Mouse (Mus musculus) spleen, adult 18-20 months (tissue): ENCODE data around the gene Crls1.

Experiments
- DNase-seq, 2 experiments: peaks; one replicate each; pipeline ENCODE4 v3.0.0; 2022; ENCODE audit warnings: mixed read lengths in 2 of 2

The Crls1 gene

GRCm38 (mm10) chr2:132885312-132885711 is 38.8 kb downstream of the Crls1 start:
- no peak for DNase-seq

- DNase-seq, result no peak
Observed at GRCm38 (mm10) chr2:132893826-132894225, 47.4 kb downstream of the Crls1 start.

DNA sequence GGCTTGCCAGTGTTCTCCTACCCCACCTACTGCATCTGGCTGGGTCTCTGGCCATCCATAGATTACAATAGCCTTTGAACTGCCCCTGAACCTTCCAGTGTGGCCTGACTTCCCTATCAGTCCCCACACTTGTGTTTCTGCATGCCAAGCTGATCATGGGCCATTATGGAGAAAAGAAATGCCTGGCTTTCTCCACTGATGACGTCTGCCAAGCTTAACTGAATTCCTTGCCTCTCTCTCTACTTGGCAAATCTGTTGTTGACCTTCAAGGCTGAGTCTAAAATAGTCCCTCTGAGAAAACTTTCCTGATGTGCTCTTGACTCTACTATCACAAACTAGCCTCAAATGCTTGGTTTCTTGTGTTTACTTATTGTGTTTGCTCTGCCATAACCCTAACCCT is 51.7 kb downstream of the Crls1 start:
- no peak for DNase-seq

DNA sequence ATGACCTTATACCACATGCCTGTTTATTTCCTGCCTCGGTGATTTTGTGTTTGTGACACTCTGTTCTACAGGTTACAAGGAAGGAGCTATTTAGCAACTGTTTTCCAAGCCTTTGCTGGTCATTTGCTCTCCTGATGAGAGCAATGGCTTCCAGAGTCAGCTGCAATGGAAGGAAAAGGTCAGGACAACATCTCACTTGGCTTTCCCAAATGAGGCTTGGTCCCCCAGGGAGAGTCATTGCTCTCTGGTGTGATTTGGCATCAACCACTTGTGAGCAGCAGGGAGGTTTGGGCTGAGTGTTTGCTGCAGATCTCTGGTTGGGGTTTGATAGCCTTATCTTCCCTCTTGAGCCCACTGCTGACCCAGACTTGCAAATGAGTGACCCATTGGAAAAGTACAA is 54.1 kb downstream of the Crls1 start:
- no peak for DNase-seq

DNA sequence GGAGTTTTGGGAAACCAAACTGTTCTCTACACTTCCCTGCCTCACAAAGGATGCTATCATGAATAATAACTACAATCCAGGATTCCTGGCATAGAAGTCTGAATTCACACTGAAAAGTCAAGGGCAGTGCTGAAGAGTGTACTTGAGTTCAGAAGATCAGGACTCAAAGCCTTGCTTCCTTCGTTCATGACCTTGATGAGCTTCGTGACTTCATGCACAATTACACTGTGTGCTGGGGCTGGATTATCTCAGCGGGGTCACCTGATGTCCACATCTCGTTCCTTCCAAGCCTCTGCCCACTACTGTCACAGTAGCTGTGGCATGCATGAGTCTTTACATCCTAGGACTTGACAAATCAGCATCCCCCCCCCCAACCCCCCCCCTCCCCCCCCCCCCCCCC is 55.2 kb downstream of the Crls1 start:
- DNase-seq, result no peak

- DNase-seq, result no peak
Observed at GRCm38 (mm10) chr2:132902056-132902455, 55.6 kb downstream of the Crls1 start.

GRCm38 (mm10) chr2:132903498-132903897 is 57.0 kb downstream of the Crls1 start:
- peak in 1 of 2 experiments; percentile 29 for DNase-seq

- DNase-seq, result no peak
Observed at GRCm38 (mm10) chr2:132904961-132905360, 58.5 kb downstream of the Crls1 start.

DNA sequence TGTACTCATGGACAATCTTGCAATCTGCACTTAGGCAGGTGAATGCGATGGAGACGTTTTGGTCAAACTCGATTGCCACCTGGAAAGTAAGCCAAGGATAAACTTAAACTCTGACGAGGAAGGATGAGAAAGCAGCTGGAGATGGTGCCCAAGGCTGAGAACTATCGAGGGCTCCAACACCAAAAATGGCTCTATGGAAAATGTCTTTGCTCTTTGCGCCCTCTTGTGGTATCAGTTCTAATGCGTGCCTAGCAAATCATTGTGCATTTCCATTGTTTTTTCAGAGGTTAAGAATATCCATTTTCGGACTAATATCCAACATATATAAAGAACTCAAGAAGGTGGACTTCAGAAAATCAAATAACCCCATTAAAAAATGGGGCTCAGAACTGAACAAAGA is 60.3 kb downstream of the Crls1 start:
- peak in 1 of 2 experiments; percentile 11 for DNase-seq

- DNase-seq, result no peak
Observed at GRCm38 (mm10) chr2:132914785-132915184, 68.3 kb downstream of the Crls1 start.
